Mouse (Mus musculus) forebrain, embryonic 11.5 days (tissue): ENCODE measurements around the gene Pin4. TPM values are rescaled to one million over a fixed set of nuclear protein-coding genes. Genes with fewer than 3 reads are reported as not detected.
"Not testable (repeated sequence)": the region's sequence is repeated elsewhere in the genome, so short reads cannot be mapped to it uniquely, and the experiment has no call there.

Source experiments
- ATAC-seq: fragments of 200-750 bp; cut with Nextera tagmentation; replicated peaks from 2 replicates; pipeline ENCODE4 v1.8.0; 2017; ENCODE audit warnings: moderate TSS enrichment; ENCODE audit not compliant: low FRiP score
- DNase-seq: peaks from one replicate; pipeline ENCODE4 v3.0.0-alpha.2; 2017; ENCODE audit warnings: low spot score
- H3K27ac ChIP-seq: fragments of 300-500 bp; sonication (generic); 2 replicates; pipeline ENCODE4 v1.5.1; 2014; ENCODE audit warnings: low read depth, low read length
- H3K27me3 ChIP-seq: fragments of 300-500 bp; sonication (generic); 2 replicates; pipeline ENCODE4 v1.6.1; 2014; ENCODE audit warnings: mild to moderate bottlenecking, low read length, mixed read lengths; ENCODE audit not compliant: control insufficient read depth, insufficient read depth
- H3K36me3 ChIP-seq: fragments of 300-500 bp; sonication (generic); 2 replicates; pipeline ENCODE4 v1.6.1; 2014; ENCODE audit warnings: mild to moderate bottlenecking, low read length, moderate library complexity, mixed read lengths; ENCODE audit not compliant: control insufficient read depth, insufficient read depth
- H3K4me1 ChIP-seq: fragments of 300-500 bp; sonication (generic); replicated peaks from 2 replicates; pipeline ENCODE4 v1.6.1; 2014; ENCODE audit warnings: low read length, mixed read lengths; ENCODE audit not compliant: control insufficient read depth, insufficient read depth
- H3K4me2 ChIP-seq: fragments of 300-500 bp; sonication (generic); 2 replicates; pipeline ENCODE4 v1.6.1; 2014; ENCODE audit warnings: low read depth, mild to moderate bottlenecking, low read length, moderate library complexity, mixed read lengths; ENCODE audit not compliant: severe bottlenecking
- H3K4me3 ChIP-seq: fragments of 300-500 bp; sonication (generic); 2 replicates; pipeline ENCODE4 v1.5.1; 2014; ENCODE audit warnings: low read depth, low read length
- H3K9ac ChIP-seq: fragments of 300-500 bp; sonication (generic); 2 replicates; pipeline ENCODE4 v1.6.1; 2014; ENCODE audit warnings: low read length
- H3K9me3 ChIP-seq: fragments of 300-500 bp; sonication (generic); 2 replicates; pipeline ENCODE4 v1.6.1; 2016; ENCODE audit warnings: low read length, mixed read lengths; ENCODE audit not compliant: control insufficient read depth
- WGBS: fragments of 180-500 bp; shearing (Covaris S2); extraction: QIAGEN DNeasy Blood & Tissue Kit; methylation state at CpG from one replicate; pipeline ENCODE4 v1.1.7; 2014; 5-methylcytosine and 5-hydroxymethylcytosine counted together
- polyA plus RNA-seq: library from polyadenylated mRNA; unstranded; fragments of >200 nt; fragmentation: Nextera tagmentation; extraction: Ambion mirVana; gene quantifications from 2 replicates; pipeline ENCODE4 v1.2.1, GENCODE M21; 2014

Gene Pin4
- polyA plus RNA-seq, 1 experiment from 2014 or later = 77.5 TPM

DNA sequence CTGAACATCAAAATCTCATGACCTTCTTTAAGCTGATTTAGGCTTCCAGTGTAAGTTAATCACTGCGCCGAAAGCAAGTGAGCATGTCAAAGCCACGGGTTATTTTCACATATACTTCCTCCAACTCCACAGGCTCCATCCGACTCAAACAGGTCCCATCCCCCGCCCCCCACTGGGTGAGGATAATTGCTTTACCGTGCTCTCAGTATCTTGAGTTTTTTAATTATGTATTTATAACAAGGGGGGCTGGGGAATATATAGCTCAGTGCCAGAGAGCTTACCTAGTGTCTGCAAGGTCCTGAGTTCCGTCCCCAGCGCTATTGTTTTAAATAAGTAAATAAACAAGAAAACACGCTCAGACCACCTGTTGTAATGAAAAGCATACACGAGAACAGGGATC is 38.2 kb upstream of the Pin4 start:
- Histone ChIP-seq H3K4me2 (no peak overlapping the region; the same call in 1 of the 2 replicates), H3K4me1 (peaks cover 5% of the 10 kb centered on the region; the same call in 1 of the 2 replicates), H3K4me3 (no peak overlapping the region), H3K9ac (no peak overlapping the region), H3K36me3 (no peaks in the 10 kb centered on the region), H3K9me3 (no peaks in the 10 kb centered on the region), H3K27me3 (no peaks in the 10 kb centered on the region; the same call in 1 of the 2 replicates), H3K27ac (peak overlapping the region; percentile 86)
- WGBS = 48% methylated on average over 10 of the region's 10 CpGs
- no peak for DNase-seq
- ATAC-seq = no peak; the same call in 1 of the 2 replicates

DNA sequence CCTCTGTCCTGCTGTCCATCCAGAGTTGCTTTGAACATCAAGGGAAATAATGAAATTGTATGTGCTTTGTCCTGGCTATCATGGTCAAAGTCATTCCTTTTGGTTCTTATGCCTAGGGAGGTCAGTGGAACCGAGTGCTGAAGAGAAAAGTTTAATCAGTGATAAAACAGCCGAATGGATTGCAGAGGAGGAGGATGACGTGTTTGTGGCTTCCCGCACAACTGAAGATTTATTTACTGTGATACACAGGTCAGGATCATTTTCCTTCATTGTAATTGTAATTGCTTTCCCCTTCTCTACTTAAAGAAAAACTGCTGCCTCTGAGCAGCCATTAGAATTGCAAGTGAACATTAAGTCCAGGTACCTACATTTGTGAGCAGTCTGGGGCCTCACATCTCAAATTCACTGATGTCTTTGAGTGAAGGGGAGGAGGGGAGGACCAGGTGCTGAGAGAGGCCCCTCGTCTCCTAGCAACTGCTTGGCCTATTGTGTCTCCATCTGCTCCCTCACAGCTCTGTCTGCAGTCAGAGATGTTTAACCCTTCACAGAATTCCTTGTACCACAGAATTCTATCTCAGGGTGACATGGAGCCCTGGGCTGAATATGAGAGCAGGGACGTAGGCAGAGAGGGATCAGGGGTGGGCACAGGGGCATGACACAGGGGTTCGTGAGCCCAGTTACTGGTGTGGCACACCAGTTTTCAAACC is 37.5 kb upstream of the Pin4 start:
- H3K4me2 ChIP-seq = peak overlapping the region; percentile 33; the same call in 1 of the 2 replicates

DNA sequence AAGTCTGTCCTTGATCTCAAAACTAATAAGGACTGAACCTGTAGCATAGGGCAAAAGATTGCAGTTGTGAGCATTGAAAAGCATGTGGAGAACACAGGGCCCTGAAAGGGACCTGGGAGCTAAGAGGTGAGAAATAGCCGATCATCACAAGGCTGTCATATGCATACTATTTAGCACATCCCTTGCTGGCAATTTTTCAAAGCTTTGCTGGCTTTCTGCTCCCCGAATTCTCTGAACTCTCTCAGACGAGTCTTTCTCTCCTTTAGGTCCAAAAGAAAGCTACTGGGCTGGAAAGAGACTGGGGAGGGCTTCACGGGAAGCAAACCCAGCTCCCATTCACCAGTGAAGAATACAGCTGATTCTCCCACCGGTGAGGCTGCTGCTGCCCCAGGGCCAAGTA is 36.9 kb upstream of the Pin4 start:
- H3K4me2 ChIP-seq = peak overlapping the region; percentile 33; the same call in 1 of the 2 replicates
- DNase-seq = no peak
- 34% methylated on average over 5 of the region's 5 CpGs for WGBS
- H3K4me1 ChIP-seq = peaks cover 5% of the 10 kb centered on the region; the same call in 1 of the 2 replicates
- no peaks in the 10 kb centered on the region for H3K36me3 ChIP-seq
- H3K9ac ChIP-seq = peak overlapping the region; percentile 12; the same call in 1 of the 2 replicates
- peak overlapping the region; percentile 86 for H3K27ac ChIP-seq
- H3K9me3 ChIP-seq = no peaks in the 10 kb centered on the region
- ATAC-seq = 0 out of 2 replicates have a peak, but pooled peaks have one; percentile 6
- H3K4me3 ChIP-seq = no peak overlapping the region
- H3K27me3 ChIP-seq = no peaks in the 10 kb centered on the region; the same call in 1 of the 2 replicates

More for the DNA sequence above, 37.5 kb upstream of the Pin4 start:
- H3K27me3 ChIP-seq = no peaks in the 10 kb centered on the region; the same call in 1 of the 2 replicates
- no peaks in the 10 kb centered on the region for H3K9me3 ChIP-seq
- H3K27ac ChIP-seq = peak overlapping the region; percentile 86
- no peaks in the 10 kb centered on the region for H3K36me3 ChIP-seq
- H3K4me1 ChIP-seq = peaks cover 5% of the 10 kb centered on the region; the same call in 1 of the 2 replicates
- ATAC-seq = peak; percentile 94
- H3K4me3 ChIP-seq = no peak overlapping the region
- peak; percentile 76 for DNase-seq
- 30% methylated on average over 7 of the region's 7 CpGs for WGBS
- peak overlapping the region; percentile 12; the same call in 1 of the 2 replicates for H3K9ac ChIP-seq

DNA sequence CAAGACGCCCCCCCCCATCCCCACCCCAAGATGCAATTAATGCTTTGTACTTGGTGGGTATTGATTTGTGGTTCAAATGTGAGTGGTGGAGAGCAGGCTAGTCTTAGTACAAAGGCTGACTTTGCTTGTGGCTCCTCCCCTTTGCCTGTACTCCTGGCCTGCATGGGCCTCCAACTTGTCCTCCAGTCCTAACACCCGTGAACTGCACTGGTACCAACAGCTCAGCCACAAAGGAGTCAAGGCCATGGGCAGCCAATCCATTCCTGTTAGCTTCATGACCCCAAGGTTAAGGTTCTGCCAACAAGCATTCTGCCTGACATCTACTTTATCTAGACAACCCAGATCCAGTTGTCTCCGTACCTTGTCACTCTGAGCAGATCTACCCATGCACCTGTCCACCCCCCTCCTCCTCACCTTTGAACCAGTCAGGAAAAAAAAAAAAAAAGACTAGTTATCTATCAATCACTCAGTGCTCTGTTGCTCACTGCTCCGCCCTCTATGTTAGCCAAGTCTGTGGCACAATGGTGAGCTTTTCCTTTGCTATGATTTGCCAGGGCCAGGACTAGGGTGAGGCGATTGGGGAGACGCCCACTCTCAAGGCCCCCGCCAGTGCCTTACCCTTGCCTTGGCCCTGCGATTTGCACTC is 33.3 kb upstream of the Pin4 start:
- no peaks in the 10 kb centered on the region; the same call in none of the 2 replicates for H3K27me3 ChIP-seq
- 83% methylated on average over 8 of the region's 8 CpGs for WGBS

DNA sequence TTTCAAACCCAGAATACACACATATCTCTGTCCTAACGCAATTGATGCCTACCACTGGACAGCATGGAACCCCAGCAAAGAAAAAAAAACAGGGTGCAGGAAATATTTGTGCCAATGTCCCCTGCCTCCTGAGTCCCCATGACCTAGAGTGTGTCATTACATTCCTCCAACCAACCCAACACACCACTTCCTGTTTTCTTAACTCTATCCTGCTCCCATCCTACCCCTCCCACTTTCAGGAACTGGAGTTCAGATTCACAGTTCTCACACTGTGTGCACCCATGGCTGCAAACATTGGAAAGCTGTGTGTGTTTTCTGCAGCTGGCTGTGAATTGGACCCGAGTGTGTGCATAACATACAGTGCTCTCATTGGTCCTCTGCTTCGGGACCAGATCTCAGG is 28.6 kb upstream of the Pin4 start:
- H3K9me3 ChIP-seq = no peaks in the 10 kb centered on the region
- DNase-seq (no peak), ATAC-seq (no peak)
- no peak overlapping the region for H3K9ac ChIP-seq
- H3K4me2 ChIP-seq = no peak overlapping the region
- H3K4me3 ChIP-seq = no peak overlapping the region
- no peak overlapping the region for H3K27ac ChIP-seq
- WGBS = 75% methylated on average over 3 of the region's 3 CpGs
- no peaks in the 10 kb centered on the region for H3K36me3 ChIP-seq
- no peaks in the 10 kb centered on the region for H3K4me1 ChIP-seq
- peaks cover 2% of the 10 kb centered on the region for H3K27me3 ChIP-seq

More for the DNA sequence above, 33.3 kb upstream of the Pin4 start:
- no peak overlapping the region for H3K9ac ChIP-seq
- no peak overlapping the region for H3K4me2 ChIP-seq
- peaks cover 5% of the 10 kb centered on the region; the same call in 1 of the 2 replicates for H3K4me1 ChIP-seq
- H3K4me3 ChIP-seq = no peak overlapping the region
- ATAC-seq (no peak), DNase-seq (no peak)
- H3K9me3 ChIP-seq = no peaks in the 10 kb centered on the region
- H3K27ac ChIP-seq = no peak overlapping the region
- no peaks in the 10 kb centered on the region for H3K36me3 ChIP-seq

DNA sequence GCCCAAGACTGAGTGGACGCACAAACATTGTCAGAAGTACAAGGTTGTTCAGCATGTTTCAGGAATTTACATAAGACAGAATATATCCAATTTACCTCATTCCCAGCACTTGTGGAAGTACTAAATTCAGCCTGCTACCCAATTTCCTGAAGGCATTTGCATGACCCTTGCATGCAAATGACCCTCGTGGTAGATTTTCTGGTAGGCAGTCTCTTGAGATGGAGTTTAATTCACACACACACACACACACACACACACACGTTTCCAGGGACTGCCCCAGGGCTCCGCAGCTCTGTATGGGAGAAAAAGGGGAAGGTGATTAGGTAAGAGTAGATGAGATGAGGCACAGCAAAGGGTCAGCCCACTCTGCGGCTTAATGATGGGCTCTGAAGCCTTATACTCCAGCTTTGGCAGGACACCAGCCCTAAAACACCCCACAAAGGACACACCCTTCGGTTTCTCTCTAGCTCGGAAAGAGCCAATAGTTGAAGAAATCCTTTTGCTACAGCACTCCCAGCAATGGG is 24.8 kb upstream of the Pin4 start:
- Histone ChIP-seq H3K9ac (no peak overlapping the region), H3K4me1 (no peaks in the 10 kb centered on the region), H3K36me3 (no peaks in the 10 kb centered on the region), H3K4me2 (no peak overlapping the region), H3K9me3 (no peaks in the 10 kb centered on the region), H3K27ac (no peak overlapping the region), H3K27me3 (peaks cover 2% of the 10 kb centered on the region), H3K4me3 (no peak overlapping the region)
- ATAC-seq (no peak), DNase-seq (no peak)
- 82% methylated on average over 7 of the region's 7 CpGs for WGBS

DNA sequence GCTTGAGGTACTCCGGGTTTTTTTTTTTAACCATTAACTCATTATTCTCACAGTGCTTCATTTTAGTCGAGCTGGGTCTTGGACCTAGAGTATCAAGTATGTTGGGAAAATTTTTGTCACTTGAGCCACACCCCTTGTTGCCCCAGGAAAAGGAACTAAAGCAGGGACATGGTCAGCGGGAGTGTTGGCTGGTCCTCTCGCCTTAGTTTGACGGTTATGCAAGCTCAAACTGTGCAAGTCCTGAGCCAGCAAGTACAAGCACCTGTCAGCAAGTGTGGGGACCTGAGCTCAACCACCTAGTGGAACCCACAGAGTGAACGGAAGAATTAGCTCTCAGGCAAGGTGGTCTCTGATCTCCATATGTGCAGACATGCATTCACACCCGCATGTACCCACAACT is 17.4 kb upstream of the Pin4 start:
- Histone ChIP-seq H3K27me3 (no peaks in the 10 kb centered on the region), H3K9me3 (no peaks in the 10 kb centered on the region)

DNA sequence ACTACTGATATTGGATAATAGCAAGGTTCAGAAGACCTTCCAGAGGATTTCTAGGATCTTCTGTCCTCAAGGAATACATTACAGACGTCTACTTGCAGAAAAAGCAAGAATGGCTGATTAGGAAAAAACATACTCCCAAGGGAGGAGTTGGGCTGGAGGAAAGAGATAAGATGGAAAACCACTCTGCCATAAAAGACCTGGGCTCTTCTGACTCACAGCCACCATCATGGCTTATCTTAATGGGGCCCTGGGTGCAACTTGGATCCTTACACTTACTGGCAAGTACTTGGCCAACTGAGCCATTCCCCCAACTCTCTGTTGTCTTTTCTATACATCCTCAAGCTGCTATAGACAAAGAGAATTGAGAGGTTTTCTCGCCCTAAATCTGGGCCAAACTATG is 15.4 kb upstream of the Pin4 start:
- not testable (repeated sequence) for H3K9ac ChIP-seq, H3K4me2 ChIP-seq, H3K4me1 ChIP-seq, ATAC-seq, H3K27me3 ChIP-seq, H3K4me3 ChIP-seq, H3K36me3 ChIP-seq, H3K9me3 ChIP-seq, DNase-seq, H3K27ac ChIP-seq
- 74% methylated on average over 2 of the region's 2 CpGs for WGBS

More for the DNA sequence above, 17.4 kb upstream of the Pin4 start:
- WGBS = 53% methylated on average over 7 of the region's 7 CpGs
- no peaks in the 10 kb centered on the region for H3K36me3 ChIP-seq
- DNase-seq = no peak
- H3K9ac ChIP-seq = no peak overlapping the region
- no peak for ATAC-seq
- no peak overlapping the region for H3K27ac ChIP-seq
- no peak overlapping the region for H3K4me3 ChIP-seq
- no peak overlapping the region for H3K4me2 ChIP-seq
- H3K4me1 ChIP-seq = no peaks in the 10 kb centered on the region
